Mouse (Mus musculus) intestine, embryonic 14.5 days (tissue): ENCODE data around the gene Lrch3. TPM values are rescaled to one million over a fixed set of nuclear protein-coding genes. Genes with fewer than 3 reads are reported as not detected.
"Not testable (repeated sequence)": the region's sequence is repeated elsewhere in the genome, so short reads cannot be mapped to it uniquely, and the experiment has no call there.

Experiments used
- ATAC-seq: fragments of 200-750 bp; cut with Nextera tagmentation; replicated peaks from 2 replicates; pipeline ENCODE4 v1.8.0; 2017; ENCODE audit warnings: low read depth, moderate number of reproducible peaks, moderate TSS enrichment, moderate library complexity; ENCODE audit not compliant: low FRiP score, low TSS enrichment
- DNase-seq: peaks from one replicate; pipeline ENCODE4 v3.0.0-alpha.2; 2018; ENCODE audit warnings: low spot score
- H3K27ac ChIP-seq: fragments of 300-500 bp; sonication (generic); 2 replicates; pipeline ENCODE4 v1.5.1; 2014; ENCODE audit warnings: low read depth, mild to moderate bottlenecking, control low read depth
- H3K27me3 ChIP-seq: fragments of 300-500 bp; sonication (generic); replicated peaks from 2 replicates; pipeline ENCODE4 v1.6.1; 2014; ENCODE audit warnings: low read length, control low read depth; ENCODE audit not compliant: control insufficient read depth, insufficient read depth
- H3K36me3 ChIP-seq: fragments of 300-500 bp; sonication (generic); 2 replicates; pipeline ENCODE4 v1.6.1; 2014; ENCODE audit warnings: low read length, control low read depth; ENCODE audit not compliant: control insufficient read depth, insufficient read depth
- H3K4me1 ChIP-seq: fragments of 300-500 bp; sonication (generic); replicated peaks from 2 replicates; pipeline ENCODE4 v1.6.1; 2014; ENCODE audit warnings: low read length, control low read depth, mixed read lengths; ENCODE audit not compliant: control insufficient read depth, insufficient read depth
- H3K4me2 ChIP-seq: fragments of 300-500 bp; sonication (generic); 2 replicates; pipeline ENCODE4 v1.6.1; 2014; ENCODE audit warnings: low read length
- H3K4me3 ChIP-seq: fragments of 300-500 bp; sonication (generic); 2 replicates; pipeline ENCODE4 v1.5.1; 2014; ENCODE audit warnings: low read depth, low read length, control low read depth, mixed read lengths
- H3K9ac ChIP-seq: fragments of 300-500 bp; sonication (generic); 2 replicates; pipeline ENCODE4 v1.6.1; 2014; ENCODE audit warnings: mild to moderate bottlenecking, low read length
- H3K9me3 ChIP-seq: fragments of 300-500 bp; sonication (generic); 2 replicates; pipeline ENCODE4 v1.6.1; 2016; ENCODE audit warnings: low read length, control low read depth; ENCODE audit not compliant: control insufficient read depth
- WGBS: fragments of 180-500 bp; shearing (Covaris S2); extraction: QIAGEN DNeasy Blood & Tissue Kit; methylation state at CpG from one replicate; pipeline ENCODE4 v1.1.7; 2014; 5-methylcytosine and 5-hydroxymethylcytosine counted together
- polyA plus RNA-seq: library from polyadenylated mRNA; unstranded; fragments of >200 nt; fragmentation: Nextera tagmentation; extraction: Ambion mirVana; gene quantifications from 2 replicates; pipeline ENCODE4 v1.2.1, GENCODE M21; 2014

Lrch3 gene
- polyA plus RNA-seq, result 22.1 and 22.7 TPM in 2 replicates

DNA sequence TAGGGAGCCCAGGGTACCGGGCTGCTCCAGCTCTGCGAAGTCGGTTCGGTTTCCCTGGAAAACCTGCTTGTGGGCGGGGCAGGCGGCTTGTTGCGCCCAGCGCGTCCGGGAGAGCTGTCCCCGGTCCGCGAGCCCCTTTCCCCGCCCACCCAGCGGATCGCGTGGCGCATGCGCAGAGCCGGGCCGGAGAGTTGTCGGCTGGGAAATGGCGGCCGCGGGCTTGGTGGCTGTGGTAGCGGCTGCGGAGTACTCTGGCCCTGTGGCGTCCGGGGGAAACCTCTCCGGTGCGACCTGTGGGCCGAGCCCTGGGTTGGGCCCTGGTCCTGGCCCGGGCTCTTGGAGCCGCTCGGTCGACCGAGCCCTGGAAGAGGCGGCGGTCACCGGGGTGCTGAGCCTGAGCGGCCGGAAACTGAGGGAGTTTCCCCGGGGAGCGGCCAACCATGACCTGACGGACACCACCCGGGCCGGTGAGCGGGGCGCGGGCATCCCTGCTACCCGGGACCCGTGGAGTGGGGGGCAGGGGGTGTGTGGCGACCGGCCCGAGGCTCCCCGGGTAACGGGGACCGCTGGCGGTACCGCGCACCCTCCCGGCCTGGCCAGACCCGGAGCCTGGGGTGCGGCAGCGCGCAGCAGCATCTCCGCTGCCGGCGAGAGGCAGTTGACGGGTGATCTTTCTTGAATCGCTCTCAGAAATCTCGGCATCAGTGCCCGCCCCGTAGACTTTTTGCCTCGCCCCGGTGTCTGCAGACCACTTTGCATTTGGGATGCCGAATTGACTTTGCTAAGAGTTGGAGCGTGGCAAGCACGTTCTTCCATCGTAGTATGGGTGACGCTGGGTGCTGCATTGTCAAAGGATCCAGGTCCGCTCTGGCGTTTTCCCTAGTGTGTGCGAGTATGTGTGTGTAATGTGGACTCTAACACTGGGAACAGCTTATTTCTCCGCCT is at the start of gene Lrch3:
TSS of gene Lrch3 (plus strand) at position 164 of the 945 bp plus-strand sequence.
- no peaks in the 10 kb centered on the region for H3K9me3 ChIP-seq

DNA sequence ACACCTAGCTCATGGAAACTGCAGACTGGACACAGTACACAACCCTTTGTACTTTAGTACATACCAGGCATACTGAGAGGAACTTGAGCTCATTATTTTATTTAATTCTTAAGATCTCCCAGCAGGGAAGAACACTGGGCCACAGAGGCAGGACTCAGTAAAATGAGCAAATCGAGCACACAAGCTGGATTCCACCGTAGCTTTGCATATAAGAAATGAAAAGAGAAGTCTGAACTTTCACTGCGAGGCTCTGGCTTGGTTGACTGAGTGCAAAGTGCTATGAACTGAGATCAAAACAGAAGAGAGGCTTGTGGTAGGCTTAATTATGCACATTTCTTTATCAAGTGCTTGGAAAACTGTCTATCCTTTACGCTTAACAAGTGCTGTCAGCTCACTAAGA is 48.5 kb upstream of the Lrch3 start:
- no peak overlapping the region for H3K27ac ChIP-seq
- H3K27me3 ChIP-seq, result no peaks in the 10 kb centered on the region
- no peak overlapping the region for H3K4me2 ChIP-seq
- no peak overlapping the region for H3K4me3 ChIP-seq
- ATAC-seq (no peak), DNase-seq (no peak)
- H3K4me1 ChIP-seq, result peaks cover 12% of the 10 kb centered on the region
- H3K9ac ChIP-seq, result no peak overlapping the region
- H3K9me3 ChIP-seq, result no peaks in the 10 kb centered on the region
- no peaks in the 10 kb centered on the region for H3K36me3 ChIP-seq
- WGBS, result 92% methylated on average over 4 of the region's 4 CpGs

More for the DNA sequence above, at the start of gene Lrch3:
- Histone ChIP-seq H3K4me1 (peaks cover 7% of the 10 kb centered on the region), H3K4me3 (peak within 1 kb of the TSS; percentile 94), H3K4me2 (peak within 1 kb of the TSS; percentile 74), H3K9ac (peak within 1 kb of the TSS; percentile 93), H3K27ac (peak within 1 kb of the TSS; percentile 84), H3K36me3 (no peaks in the 10 kb centered on the region), H3K27me3 (no peaks in the 10 kb centered on the region)
- DNase-seq (peak; percentile 98), ATAC-seq (peak; percentile 93)
- WGBS, result under 1% methylated on average over 85 of the region's 85 CpGs

- H3K27me3 ChIP-seq, result no peaks in the 10 kb centered on the region
- H3K4me2 ChIP-seq, result peak overlapping the region; percentile 70
- H3K4me3 ChIP-seq, result no peak overlapping the region
- no peak overlapping the region for H3K27ac ChIP-seq
- WGBS, result 79% methylated on average over 5 of the region's 5 CpGs
- no peak overlapping the region for H3K9ac ChIP-seq
- ATAC-seq (no peak), DNase-seq (no peak)
- H3K36me3 ChIP-seq, result no peaks in the 10 kb centered on the region
- peaks cover 12% of the 10 kb centered on the region for H3K4me1 ChIP-seq
- H3K9me3 ChIP-seq, result no peaks in the 10 kb centered on the region
These were observed 47.2 kb upstream of the Lrch3 start for GRCm38 (mm10) chr16:32866713-32867112.

- DNase-seq (peak; percentile 91), ATAC-seq (peak; percentile 99)
- Histone ChIP-seq H3K9ac (peak overlapping the region; percentile 43), H3K27ac (peak overlapping the region; percentile 19), H3K36me3 (no peaks in the 10 kb centered on the region), H3K4me2 (peak overlapping the region; percentile 70), H3K4me1 (peaks cover 12% of the 10 kb centered on the region), H3K4me3 (peak overlapping the region; percentile 53), H3K27me3 (no peaks in the 10 kb centered on the region), H3K9me3 (no peaks in the 10 kb centered on the region)
- under 1% methylated on average over 35 of the region's 35 CpGs for WGBS
These were observed 45.9 kb upstream of the Lrch3 start for GRCm38 (mm10) chr16:32867919-32868552.

- no peaks in the 10 kb centered on the region for H3K9me3 ChIP-seq
- no peaks in the 10 kb centered on the region for H3K27me3 ChIP-seq
- no peak overlapping the region for H3K9ac ChIP-seq
- DNase-seq, result no peak
- H3K36me3 ChIP-seq, result no peaks in the 10 kb centered on the region
- 67% methylated on average over 5 of the region's 5 CpGs for WGBS
- H3K4me3 ChIP-seq, result no peak overlapping the region
- peaks cover 12% of the 10 kb centered on the region for H3K4me1 ChIP-seq
- no peak overlapping the region for H3K27ac ChIP-seq
- ATAC-seq, result no peak
- H3K4me2 ChIP-seq, result no peak overlapping the region
These were observed 43.7 kb upstream of the Lrch3 start for GRCm38 (mm10) chr16:32870231-32870630.

- 54% methylated on average over 3 of the region's 3 CpGs for WGBS
- DNase-seq (no peak), ATAC-seq (no peak)
- Histone ChIP-seq H3K4me1 (0 out of 2 replicates have a peak, but pooled peaks cover 5% of the 10 kb centered on the region), H3K27me3 (no peaks in the 10 kb centered on the region), H3K36me3 (no peaks in the 10 kb centered on the region), H3K9me3 (no peaks in the 10 kb centered on the region), H3K9ac (no peak overlapping the region), H3K4me3 (no peak overlapping the region), H3K27ac (no peak overlapping the region), H3K4me2 (no peak overlapping the region)
These were observed 40.5 kb upstream of the Lrch3 start for GRCm38 (mm10) chr16:32873366-32873765.

DNA sequence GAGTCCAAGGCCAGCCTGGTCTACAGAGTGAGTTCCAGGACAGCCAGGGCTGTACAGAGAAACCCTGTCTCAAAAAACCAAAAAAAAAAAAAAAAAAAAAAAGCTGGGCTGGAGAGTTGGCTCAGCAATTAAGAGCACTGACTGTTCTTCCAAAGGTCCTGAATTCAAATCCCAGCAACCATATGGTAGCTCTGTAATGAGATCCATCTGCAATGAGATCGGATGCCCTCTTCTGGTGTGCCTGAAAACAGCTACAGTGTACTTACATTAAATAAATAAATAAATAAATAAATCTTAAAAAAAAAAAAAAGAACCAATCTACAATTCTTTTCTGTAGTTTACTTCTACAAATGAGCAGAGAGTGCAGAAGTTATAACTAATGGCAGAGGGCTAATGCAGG is 38.6 kb upstream of the Lrch3 start:
- H3K4me3 ChIP-seq, H3K36me3 ChIP-seq, H3K4me2 ChIP-seq, H3K9me3 ChIP-seq, H3K27me3 ChIP-seq, DNase-seq, H3K9ac ChIP-seq, ATAC-seq, H3K27ac ChIP-seq: not testable (repeated sequence)
- H3K4me1 ChIP-seq, result peaks cover 11% of the 10 kb centered on the region
- WGBS, result 50% methylated on average over 1 of the region's 1 CpGs

DNA sequence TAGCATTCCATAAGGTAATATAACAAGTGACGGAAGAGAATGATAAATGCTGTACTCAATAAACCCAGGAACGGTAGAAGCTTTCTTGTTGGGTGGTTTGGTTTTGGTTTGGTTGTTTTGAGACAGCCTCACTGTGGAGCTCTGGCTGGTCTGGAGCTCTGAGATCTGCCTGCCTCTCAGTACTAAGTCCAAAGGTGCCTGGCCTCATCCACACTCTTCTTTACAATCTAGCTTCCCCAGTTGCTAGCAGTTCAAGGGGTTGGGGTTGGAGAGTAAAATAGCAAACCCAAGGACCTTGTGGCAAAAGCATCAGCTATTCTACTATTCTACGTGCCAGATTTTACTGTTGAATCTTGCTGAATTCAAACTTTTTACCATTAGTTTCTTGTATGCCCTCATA is 38.1 kb upstream of the Lrch3 start:
- Histone ChIP-seq H3K27ac (no peak overlapping the region), H3K36me3 (no peaks in the 10 kb centered on the region), H3K4me2 (no peak overlapping the region), H3K4me3 (no peak overlapping the region), H3K9ac (no peak overlapping the region), H3K27me3 (no peaks in the 10 kb centered on the region), H3K4me1 (peaks cover 11% of the 10 kb centered on the region), H3K9me3 (no peaks in the 10 kb centered on the region)
- WGBS, result 87% methylated on average over 3 of the region's 3 CpGs
- ATAC-seq (no peak), DNase-seq (no peak)
